Mouse (Mus musculus) ES-Bruce4 (cell line): ENCODE data around the gene Gemin7.

Experiments used
- CTCF ChIP-seq: IDR thresholded peaks from one replicate; pipeline ENCODE4 v1.8.1; 2011; ENCODE audit warnings: low read depth, low read length
- POLR2A ChIP-seq: IDR thresholded peaks from one replicate; pipeline ENCODE4 v1.8.1; 2011; ENCODE audit warnings: low read length; ENCODE audit not compliant: insufficient read depth

- TF ChIP-seq CTCF (no peak), POLR2A (no peak)
Observed at GRCm38 (mm10) chr7:19623433-19623832, 46.0 kb upstream of the Gemin7 start.
